Mouse (Mus musculus) cerebellum, postnatal 4 days (tissue): ENCODE data around the gene Igsf9.

ENCODE experiments used
- DNase-seq, 2 experiments: peaks; one replicate each; pipeline ENCODE4 v3.0.0; 2022; ENCODE audit warnings: low spot score in 2 of 2, mixed read lengths in 1 of 2

Igsf9 gene

GRCm38 (mm10) chr1:172496030-172496429 lies 14.4 kb downstream of the Igsf9 start:
- DNase-seq = no peak

GRCm38 (mm10) chr1:172497428-172497827 lies 15.8 kb downstream of the Igsf9 start:
- no peak for DNase-seq

GRCm38 (mm10) chr1:172499765-172500441 lies 18.3 kb downstream of the Igsf9 start, which contains the start of gene Tagln2:
Gene Tagln2 (plus strand): TSS chr1:172500047.
- peak in 1 of 2 experiments; percentile 46 for DNase-seq

GRCm38 (mm10) chr1:172500451-172501370 lies 19.1 kb downstream of the Igsf9 start:
- DNase-seq = no peak

GRCm38 (mm10) chr1:172501371-172502144 lies 20.0 kb downstream of the Igsf9 start:
- DNase-seq = no peak

GRCm38 (mm10) chr1:172502145-172503110 lies 20.8 kb downstream of the Igsf9 start:
- no peak for DNase-seq

GRCm38 (mm10) chr1:172503111-172503997 lies 21.8 kb downstream of the Igsf9 start:
- no peak for DNase-seq

GRCm38 (mm10) chr1:172504756-172505155 lies 23.2 kb downstream of the Igsf9 start:
- no peak for DNase-seq

- DNase-seq = no peak
Observed at GRCm38 (mm10) chr1:172507001-172507400, 25.4 kb downstream of the Igsf9 start.

- no peak for DNase-seq
Observed at GRCm38 (mm10) chr1:172507701-172508100, 26.1 kb downstream of the Igsf9 start.

- no peak for DNase-seq
Observed at GRCm38 (mm10) chr1:172508172-172508571, 26.6 kb downstream of the Igsf9 start.

- DNase-seq = no peak
Observed at GRCm38 (mm10) chr1:172509235-172509634, 27.6 kb downstream of the Igsf9 start.

GRCm38 (mm10) chr1:172509983-172510382 lies 28.4 kb downstream of the Igsf9 start:
- DNase-seq = no peak

- DNase-seq = no peak
Observed at GRCm38 (mm10) chr1:172510421-172510972, 28.9 kb downstream of the Igsf9 start.

GRCm38 (mm10) chr1:172512962-172513361 lies 31.4 kb downstream of the Igsf9 start:
- DNase-seq = no peak

GRCm38 (mm10) chr1:172513525-172514212 lies 32.1 kb downstream of the Igsf9 start:
- DNase-seq = no peak

- no peak for DNase-seq
Observed at GRCm38 (mm10) chr1:172514213-172514529, 32.6 kb downstream of the Igsf9 start.

GRCm38 (mm10) chr1:172514551-172515268 lies 33.1 kb downstream of the Igsf9 start:
- DNase-seq = no peak
